13 mouse cellular contexts compared by ENCODE assay signal in genomic region chr12:109457836-109458235, GRCm38 (mm10). TPM values are rescaled to one million over a fixed set of nuclear protein-coding genes. Genes with fewer than 3 reads are reported as not detected.
A peak's percentile ranks its signal among the peaks of the same experiment; 100 is the strongest.
DNase-seq lines count a peak whose midpoint lies in the region; ATAC-seq and TF ChIP-seq lines count a peak whose summit lies in the region.
"Had no signal": no experiment of that assay in that cellular context is flagged by ENCODE, and none has a peak within 500 bp of the region (broad histone marks: within the 10 kb centered on the region; RNA-seq: fewer than 3 reads in every experiment).

No protein-coding gene starts in this region.

- H3K9ac ChIP-seq in forebrain, embryonic 11.5 days (ENCODE audit: low read length): peak overlapping the region; percentile 17; the same call in 1 of the 2 replicates
- H3K9ac ChIP-seq in forebrain, embryonic 15.5 days (replicated peaks): no peak overlapping the region
- H3K9ac ChIP-seq in lung, embryonic 14.5 days: no peak overlapping the region; the same call in 1 of the 2 replicates
- H3K9ac ChIP-seq in embryonic facial prominence, embryonic 11.5 days (replicated peaks; ENCODE audit: low read length): no peak overlapping the region; the same call in 1 of the 2 replicates
- H3K9ac ChIP-seq in limb, embryonic 13.5 days: peak overlapping the region; percentile 43; the same call in 1 of the 2 replicates
- H3K9ac ChIP-seq: heart, embryonic 13.5 days had no signal

- H3K4me2 ChIP-seq in forebrain, embryonic 11.5 days (ENCODE audit: low read depth, low read length, severe bottlenecking): no peak overlapping the region
- H3K4me2 ChIP-seq in forebrain, embryonic 15.5 days (replicated peaks): no peak overlapping the region
- H3K4me2 ChIP-seq in lung, embryonic 14.5 days: peak overlapping the region; percentile 13; the same call in 1 of the 2 replicates
- peak overlapping the region; percentile 8 for H3K4me2 ChIP-seq in embryonic facial prominence, embryonic 11.5 days (ENCODE audit: low read depth, low read length)
- peak overlapping the region; percentile 83; the same call in 1 of the 2 replicates for H3K4me2 ChIP-seq in limb, embryonic 13.5 days (replicated peaks)
- H3K4me2 ChIP-seq: heart, embryonic 13.5 days had no signal

- peaks cover 31% of the 10 kb centered on the region for H3K27me3 ChIP-seq in forebrain, embryonic 11.5 days (ENCODE audit: control insufficient read depth, insufficient read depth, low read length)
- H3K27me3 ChIP-seq in forebrain, embryonic 15.5 days: peaks cover 50% of the 10 kb centered on the region
- H3K27me3 ChIP-seq in lung, embryonic 14.5 days (ENCODE audit: insufficient read depth, low read length): peaks cover 13% of the 10 kb centered on the region; the same call in 1 of the 2 replicates
- peaks cover 30% of the 10 kb centered on the region for H3K27me3 ChIP-seq in embryonic facial prominence, embryonic 11.5 days (ENCODE audit: control insufficient read depth, insufficient read depth, low read length)
- H3K27me3 ChIP-seq in limb, embryonic 13.5 days: peaks cover 79% of the 10 kb centered on the region

- H3K36me3 ChIP-seq in forebrain, embryonic 11.5 days (ENCODE audit: control insufficient read depth, insufficient read depth, low read length): no peaks in the 10 kb centered on the region
- H3K36me3 ChIP-seq in forebrain, embryonic 15.5 days: no peaks in the 10 kb centered on the region
- peaks cover 13% of the 10 kb centered on the region for H3K36me3 ChIP-seq in lung, embryonic 14.5 days (ENCODE audit: insufficient read depth)
- H3K36me3 ChIP-seq in embryonic facial prominence, embryonic 11.5 days (replicated peaks; ENCODE audit: control insufficient read depth, insufficient read depth, low read depth, low read length): no peaks in the 10 kb centered on the region
- H3K36me3 ChIP-seq in limb, embryonic 13.5 days: peaks cover 11% of the 10 kb centered on the region
- H3K36me3 ChIP-seq: heart, embryonic 13.5 days had no signal

- WGBS in forebrain, embryonic 11.5 days: 17% methylated on average over 8 of the region's 8 CpGs
- WGBS in forebrain, embryonic 15.5 days: 27% methylated on average over 8 of the region's 8 CpGs
- 34% methylated on average over 8 of the region's 8 CpGs for WGBS in lung, embryonic 14.5 days
- 21% methylated on average over 8 of the region's 8 CpGs for WGBS in embryonic facial prominence, embryonic 11.5 days
- 27% methylated on average over 8 of the region's 8 CpGs for WGBS in limb, embryonic 13.5 days

- DNase-seq in forebrain, embryonic 11.5 days (ENCODE audit: low spot score): peak; percentile 56
- no peak for DNase-seq in lung, embryonic 14.5 days
- no peak for DNase-seq in lung, postnatal 25 days (ENCODE audit: low spot score)
- peak; percentile 40 for DNase-seq in embryonic facial prominence, embryonic 11.5 days (ENCODE audit: low spot score)
- DNase-seq in spleen, postnatal 10 days (ENCODE audit: low spot score in 2 of 2): no peak
- DNase-seq in left cerebral cortex, adult 2 months (ENCODE audit: extremely low spot score in 1 of 2, low spot score in 2 of 2): no peak
- DNase-seq: cerebellum, adult 2 months; gastrocnemius, postnatal 36 days; thymus, postnatal 36 days had no signal

- no peaks in the 10 kb centered on the region for H3K9me3 ChIP-seq in forebrain, embryonic 11.5 days (ENCODE audit: control insufficient read depth, low read length)
- no peaks in the 10 kb centered on the region for H3K9me3 ChIP-seq in forebrain, embryonic 15.5 days
- H3K9me3 ChIP-seq in lung, embryonic 14.5 days (ENCODE audit: low read depth, low read length): no peaks in the 10 kb centered on the region
- no peaks in the 10 kb centered on the region for H3K9me3 ChIP-seq in embryonic facial prominence, embryonic 11.5 days (replicated peaks; ENCODE audit: control insufficient read depth, low read length)
- H3K9me3 ChIP-seq in limb, embryonic 13.5 days: no peaks in the 10 kb centered on the region
- H3K9me3 ChIP-seq: heart, embryonic 13.5 days had no signal

- H3K4me1 ChIP-seq in forebrain, embryonic 11.5 days (replicated peaks; ENCODE audit: control insufficient read depth, insufficient read depth, low read length): peaks cover 46% of the 10 kb centered on the region
- peaks cover 42% of the 10 kb centered on the region for H3K4me1 ChIP-seq in forebrain, embryonic 15.5 days
- H3K4me1 ChIP-seq in lung, embryonic 14.5 days (ENCODE audit: insufficient read depth): peaks cover 38% of the 10 kb centered on the region
- H3K4me1 ChIP-seq in embryonic facial prominence, embryonic 11.5 days (ENCODE audit: control insufficient read depth, insufficient read depth, low read length): peaks cover 19% of the 10 kb centered on the region
- H3K4me1 ChIP-seq in limb, embryonic 13.5 days: peaks cover 52% of the 10 kb centered on the region

- H3K27ac ChIP-seq in forebrain, embryonic 11.5 days (ENCODE audit: low read depth, low read length): peak overlapping the region; percentile 33; the same call in 1 of the 2 replicates
- H3K27ac ChIP-seq in forebrain, embryonic 15.5 days (replicated peaks): no peak overlapping the region
- no peak overlapping the region; the same call in 1 of the 2 replicates for H3K27ac ChIP-seq in lung, embryonic 14.5 days (ENCODE audit: low read depth)
- 0 out of 2 replicates have a peak overlapping the region, but pooled peaks have one; percentile 58 for H3K27ac ChIP-seq in embryonic facial prominence, embryonic 11.5 days (replicated peaks; ENCODE audit: low read depth, low read length)
- peak overlapping the region; percentile 33; the same call in 1 of the 2 replicates for H3K27ac ChIP-seq in limb, embryonic 13.5 days
- no peak overlapping the region for H3K27ac ChIP-seq in left cerebral cortex, adult 2 months
- H3K27ac ChIP-seq: heart, embryonic 13.5 days; kidney, postnatal 0 days had no signal

- no peak for TF ChIP-seq CTCF in lung, embryonic 14.5 days (IDR thresholded peaks at IDR 0.05; ENCODE audit: low read depth)
- no peak for TF ChIP-seq CTCF in left cerebral cortex, adult 2 months (IDR thresholded peaks at IDR 0.05)

- intact Hi-C loops in left cerebral cortex, adult 2 months (cut with DNase I): no loop called here

- ATAC-seq in forebrain, embryonic 11.5 days (replicated peaks; ENCODE audit: low FRiP score): no peak
- ATAC-seq in forebrain, embryonic 15.5 days (replicated peaks): no peak
- ATAC-seq in lung, embryonic 14.5 days (ENCODE audit: insufficient read depth): no peak
- no peak for ATAC-seq in embryonic facial prominence, embryonic 11.5 days (replicated peaks; ENCODE audit: insufficient number of reproducible peaks, low FRiP score, low TSS enrichment, low read depth)
- no peak for ATAC-seq in limb, embryonic 13.5 days (ENCODE audit: low FRiP score, low read depth)

- H3K4me3 ChIP-seq in forebrain, embryonic 11.5 days (ENCODE audit: low read depth, low read length): no peak overlapping the region
- H3K4me3 ChIP-seq in forebrain, embryonic 15.5 days: no peak overlapping the region
- no peak overlapping the region for H3K4me3 ChIP-seq in lung, embryonic 14.5 days (ENCODE audit: low read depth, low read length)
- H3K4me3 ChIP-seq in embryonic facial prominence, embryonic 11.5 days (ENCODE audit: low read depth, low read length): no peak overlapping the region
- no peak overlapping the region for H3K4me3 ChIP-seq in limb, embryonic 13.5 days
- H3K4me3 ChIP-seq in left cerebral cortex, adult 2 months: no peak overlapping the region
- H3K4me3 ChIP-seq: heart, embryonic 13.5 days had no signal

RNA-seq across cellular contexts. Expression of gene Dlk1, which starts 5.2 kb away (rescaled TPM):
- 169 and 191 TPM in 2 replicates for polyA plus RNA-seq in forebrain, embryonic 11.5 days (2014; fragmentation: Nextera tagmentation; extraction: Ambion mirVana)
- 29.7 and 48.5 TPM in 2 replicates for polyA plus RNA-seq in forebrain, embryonic 15.5 days (2015; fragmentation: Nextera tagmentation; extraction: Ambion mirVana)
- 468 and 481 TPM in 2 replicates for polyA plus RNA-seq in lung, embryonic 14.5 days (2014; fragmentation: Nextera tagmentation; extraction: Ambion mirVana)
- 209 and 225 TPM in 2 replicates for polyA plus RNA-seq in embryonic facial prominence, embryonic 11.5 days (2014; fragmentation: Nextera tagmentation; extraction: Ambion mirVana)
- 367 and 395 TPM in 2 replicates for polyA plus RNA-seq in limb, embryonic 13.5 days (2015; fragmentation: Nextera tagmentation; extraction: Ambion mirVana)
- total RNA-seq in left cerebral cortex, adult 2 months (2021): 1 to 10 TPM; 4.7 to 8.5 TPM

Comparison
In these comparisons a context has a peak if more than half of its experiments do, and no peak if none do; other contexts are left out.
1. H3K27ac ChIP-seq: peak in forebrain, embryonic 11.5 days (single experiment), embryonic facial prominence, embryonic 11.5 days (single experiment) and limb, embryonic 13.5 days (single experiment); none in forebrain, embryonic 15.5 days (single experiment), lung, embryonic 14.5 days (single experiment) and left cerebral cortex, adult 2 months (single experiment).
2. H3K9ac ChIP-seq: peak in forebrain, embryonic 11.5 days (single experiment) and limb, embryonic 13.5 days (single experiment); none in forebrain, embryonic 15.5 days (single experiment), lung, embryonic 14.5 days (single experiment) and embryonic facial prominence, embryonic 11.5 days (single experiment).
3. DNase-seq: peak in forebrain, embryonic 11.5 days (single experiment) and embryonic facial prominence, embryonic 11.5 days (single experiment); none in lung, embryonic 14.5 days (single experiment), lung, postnatal 25 days (single experiment), spleen, postnatal 10 days (0 of 2) and left cerebral cortex, adult 2 months (0 of 2).
4. H3K4me2 ChIP-seq: peak in lung, embryonic 14.5 days (single experiment), embryonic facial prominence, embryonic 11.5 days (single experiment) and limb, embryonic 13.5 days (single experiment); none in forebrain, embryonic 11.5 days (single experiment) and forebrain, embryonic 15.5 days (single experiment).